Mouse (Mus musculus): Measurements from ENCODE around the gene Peg3.

Gene Peg3

DNA sequence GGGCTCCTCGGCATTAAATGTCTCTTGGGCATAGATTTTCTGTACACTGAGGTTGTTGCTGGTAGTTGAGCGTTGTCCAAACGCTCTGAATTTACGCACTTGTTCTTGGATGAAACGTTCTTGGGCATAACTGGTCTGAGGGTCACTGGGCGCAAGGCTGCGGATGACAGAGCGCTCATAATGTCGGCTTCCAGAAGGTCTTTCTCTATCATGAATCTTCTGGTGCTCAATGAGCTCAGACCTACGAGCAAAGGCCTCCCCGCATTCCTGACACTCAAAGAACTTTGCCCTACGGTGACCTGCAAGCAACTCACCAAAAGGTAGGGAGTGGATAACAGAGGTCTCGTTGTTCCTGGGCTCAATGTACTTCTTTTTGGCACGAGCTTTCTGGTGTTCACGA, 20.8 kb downstream of the Peg3 start:
- DNase-seq (ENCODE audit: low spot score) = no peak

DNA sequence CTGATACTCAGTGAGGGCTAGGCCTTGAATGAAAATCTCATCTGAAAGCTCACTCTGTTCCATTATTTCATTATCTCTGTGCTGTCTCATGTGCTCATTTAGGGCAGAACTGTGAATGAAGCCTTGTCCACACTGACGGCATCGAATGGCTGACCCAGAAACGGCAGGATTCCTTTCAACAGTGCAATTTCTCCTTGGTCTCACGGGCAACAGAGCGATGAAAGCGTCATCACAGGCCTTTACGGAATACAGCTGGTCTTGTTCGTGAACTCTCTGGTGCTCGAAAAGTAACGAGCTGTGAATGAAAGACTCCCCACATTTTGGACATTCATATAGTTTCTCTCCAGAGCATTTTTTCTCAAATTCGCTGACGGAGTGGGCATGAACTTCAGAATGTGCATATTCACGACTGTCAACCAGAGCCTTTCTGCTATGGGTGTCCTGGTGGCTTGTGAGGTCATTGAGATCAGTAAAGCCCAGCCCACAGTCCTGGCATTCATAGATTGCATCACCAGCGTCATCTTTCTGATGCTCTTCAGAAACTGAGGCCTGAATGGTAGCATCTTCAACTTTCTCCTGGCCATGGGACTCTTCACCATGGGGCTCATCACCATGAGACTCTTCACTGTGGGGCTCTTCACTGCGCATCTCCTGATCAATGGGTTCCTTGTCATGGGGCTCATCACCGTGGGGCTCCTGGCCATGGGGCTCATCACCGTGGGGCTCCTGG, 21.6 kb downstream of the Peg3 start:
- no peak for DNase-seq (ENCODE audit: low spot score)

DNA sequence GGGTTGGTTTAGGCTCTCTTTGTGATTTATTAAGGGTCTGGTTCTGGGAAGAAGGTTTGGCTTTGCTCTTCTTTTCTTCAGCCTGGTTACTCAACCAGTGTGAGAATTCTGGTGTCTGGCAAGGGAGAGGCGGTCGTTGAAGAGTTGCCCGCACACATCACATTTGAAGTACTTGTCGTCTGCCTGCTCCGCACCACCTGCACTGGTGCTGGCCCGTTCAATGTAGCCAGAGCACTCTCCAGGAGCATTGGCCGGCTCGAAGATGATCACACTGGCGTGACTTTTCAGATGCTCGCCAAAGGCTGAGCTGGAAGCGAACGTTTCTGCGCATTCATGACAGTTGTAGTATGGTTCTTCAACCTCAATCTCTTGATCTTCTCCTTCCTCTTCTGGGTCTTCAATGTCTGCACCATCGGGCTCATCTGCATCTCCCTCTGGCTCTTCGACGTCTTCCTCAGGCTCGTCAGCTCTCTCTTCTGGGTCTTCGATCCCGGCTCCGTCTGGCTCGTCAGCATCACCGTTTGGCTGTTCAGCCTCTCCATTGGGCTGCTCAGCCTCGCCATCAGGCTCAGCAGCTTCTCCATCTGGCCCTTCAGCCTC, 22.7 kb downstream of the Peg3 start:
- DNase-seq (ENCODE audit: low spot score) = no peak

DNA sequence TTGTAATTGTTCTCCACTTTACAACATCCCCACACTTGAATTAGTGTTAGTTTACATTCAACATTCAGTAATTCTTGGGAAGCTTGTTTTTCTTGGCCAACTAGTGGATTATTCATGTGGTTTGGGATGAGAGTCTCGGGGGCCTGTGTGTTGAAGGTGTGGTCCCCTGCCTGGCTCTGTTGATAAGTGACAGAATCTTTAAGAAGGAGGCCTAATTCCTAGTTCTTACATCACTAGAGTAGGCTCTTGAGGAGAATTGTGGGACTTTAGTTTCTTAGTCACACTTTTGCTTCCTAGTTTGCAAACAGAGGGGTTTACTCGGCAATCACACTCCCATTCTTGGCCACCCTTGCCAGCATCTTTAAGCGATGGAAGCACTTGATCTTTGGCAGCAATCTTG, 31.0 kb downstream of the Peg3 start:
- no peak for DNase-seq (ENCODE audit: low spot score)

DNA sequence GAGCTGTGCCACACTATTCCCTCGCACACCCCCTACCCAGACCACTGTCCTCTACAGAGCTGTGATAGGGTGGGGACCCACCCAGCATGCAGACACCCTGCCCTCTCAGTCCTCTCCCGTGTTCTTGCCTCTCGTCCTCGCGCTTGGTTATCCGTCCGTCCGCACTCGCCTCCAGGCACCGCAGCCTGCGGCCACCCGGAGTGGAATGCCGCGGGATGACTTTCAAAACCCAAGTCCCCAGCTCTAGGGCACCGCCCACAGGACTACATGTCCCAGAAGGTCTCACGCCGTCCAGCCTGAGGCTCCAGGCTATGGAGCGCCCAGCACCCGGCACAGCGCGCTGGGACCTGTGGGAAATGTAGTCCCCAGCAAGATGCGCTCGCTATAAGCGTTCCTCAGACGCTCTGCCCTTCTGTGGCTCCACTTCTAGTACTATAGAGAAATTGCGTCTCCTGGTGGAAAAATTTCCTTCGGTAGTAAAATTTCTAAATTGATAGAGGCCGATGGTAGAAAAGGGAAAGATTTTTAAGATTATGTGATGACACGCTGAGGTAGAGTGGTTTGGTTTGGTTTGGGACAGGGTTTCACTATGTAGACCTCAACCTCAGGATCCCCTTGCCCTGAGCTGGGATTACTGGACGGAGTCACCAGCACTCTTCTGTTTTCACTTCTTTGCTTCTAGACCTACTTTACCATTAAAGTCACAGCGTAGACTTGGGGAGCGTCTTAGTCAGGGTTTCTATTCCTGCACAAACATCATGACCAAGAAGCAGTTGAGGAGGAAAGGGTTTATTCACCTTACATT, 33.8 kb downstream of the Peg3 start, which contains the start of gene Zim1:
Zim1 (minus strand) TSS at position 210 of the 805 bp plus-strand sequence.
- peak; percentile 66 for DNase-seq (ENCODE audit: low spot score)

DNA sequence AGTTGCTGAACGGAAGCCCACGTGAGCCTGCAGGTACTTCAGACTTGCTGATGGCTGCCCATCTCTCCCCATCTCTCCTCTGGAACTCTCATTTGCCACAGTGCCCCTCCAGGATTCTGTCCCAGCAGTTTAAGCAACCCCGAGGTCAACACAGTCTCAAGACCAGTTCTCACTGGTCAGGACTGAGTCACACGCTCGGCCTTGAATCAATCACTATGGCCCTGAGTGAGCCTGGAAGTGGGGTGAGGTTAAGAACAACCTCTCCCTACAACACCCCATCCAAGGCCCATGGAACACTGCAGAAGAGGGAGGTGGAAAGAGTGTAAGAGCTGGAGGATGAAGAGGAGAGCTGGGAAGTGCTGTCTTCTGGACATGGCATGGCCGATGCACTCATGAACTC, 44.7 kb downstream of the Peg3 start:
- DNase-seq (ENCODE audit: low spot score) = no peak

DNA sequence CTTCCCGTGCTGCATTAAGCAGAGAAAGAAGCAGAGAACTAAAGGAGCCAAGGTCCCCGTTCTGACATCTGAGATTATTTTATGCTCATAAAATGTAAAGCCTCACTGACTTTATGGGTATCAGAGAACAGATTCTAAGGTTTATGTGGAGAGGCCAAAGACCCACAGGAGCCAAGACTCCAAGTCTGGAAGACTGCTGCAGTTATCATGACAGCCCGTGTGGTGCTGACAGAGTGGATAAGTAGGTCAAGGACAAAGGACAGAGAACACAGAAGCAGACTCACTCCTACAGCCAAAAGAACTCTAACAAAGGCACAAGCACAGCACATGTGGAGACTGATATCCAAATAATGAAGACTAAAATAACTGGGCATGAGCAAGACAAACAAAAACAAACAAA, 63.5 kb downstream of the Peg3 start:
- DNase-seq (ENCODE audit: low spot score) = no peak

DNA sequence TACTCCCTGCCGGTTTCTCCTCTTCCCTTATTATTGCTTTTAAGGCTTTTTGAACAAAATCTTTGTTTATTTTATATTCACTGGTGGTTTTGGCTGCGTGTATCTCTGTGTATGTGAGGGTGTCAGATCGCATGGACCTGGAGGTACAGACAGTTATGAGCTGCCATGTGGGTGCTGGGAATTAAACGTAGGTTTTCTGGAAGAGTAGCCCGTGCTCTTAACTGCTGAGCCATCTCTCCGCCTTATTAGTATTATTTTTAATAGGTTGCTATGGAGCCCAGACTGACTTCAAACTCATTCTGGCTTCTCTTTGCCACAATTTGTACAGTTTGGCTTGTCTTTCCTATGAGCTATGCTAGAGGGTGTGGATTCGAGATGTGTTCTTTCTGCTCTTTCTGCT, 66.8 kb downstream of the Peg3 start:
- no peak for DNase-seq (ENCODE audit: low spot score)

DNA sequence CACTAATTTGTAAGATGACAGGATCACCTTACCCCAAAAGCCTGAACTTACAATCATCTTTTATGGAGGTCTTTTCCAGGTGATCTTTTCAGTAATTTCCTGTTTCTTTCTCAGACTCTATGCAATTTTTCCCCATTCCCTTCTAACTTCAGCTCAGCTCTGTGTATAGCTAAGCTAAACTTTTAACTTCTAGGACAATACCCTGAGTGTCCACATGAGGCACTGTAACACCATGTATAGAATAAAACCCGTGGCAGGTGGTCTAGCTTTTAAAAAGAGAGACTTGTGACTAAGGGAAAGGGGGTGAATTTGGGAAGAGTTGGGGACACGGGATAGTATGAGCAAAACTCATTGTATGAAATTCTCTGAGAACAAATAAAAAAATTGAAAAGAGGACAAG, 70.6 kb downstream of the Peg3 start:
- peak; percentile 33 for DNase-seq (ENCODE audit: low spot score)

DNA sequence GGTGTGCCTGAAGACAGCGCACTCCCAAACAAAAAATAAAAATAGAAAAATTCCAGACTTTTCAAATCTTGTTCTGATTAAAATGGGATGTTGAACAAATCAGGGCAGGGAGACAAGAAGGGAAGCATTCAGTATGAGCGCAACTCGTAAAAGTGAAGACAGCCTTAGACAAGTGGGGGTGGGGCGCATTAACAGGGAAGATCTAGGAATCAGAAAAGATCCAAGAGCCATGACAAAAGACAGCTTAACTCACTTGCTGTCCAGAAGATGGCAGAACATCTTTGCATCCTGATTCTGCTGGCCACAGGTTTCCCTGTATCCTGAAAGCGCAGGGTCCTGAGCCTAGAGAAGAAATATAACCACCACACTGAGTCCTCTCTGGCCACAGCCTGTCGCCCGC, 71.6 kb downstream of the Peg3 start:
- no peak for DNase-seq (ENCODE audit: low spot score)
